Mouse (Mus musculus) heart, postnatal 0 days (tissue): ENCODE data around the gene Btbd16.

ENCODE experiments used
- CTCF ChIP-seq: IDR thresholded peaks from 2 replicates; pipeline ENCODE4 v1.5.1; 2016; ENCODE audit warnings: antibody characterized with exemption, control low read depth, low read depth
- EP300 ChIP-seq: IDR thresholded peaks from 2 replicates; pipeline ENCODE4 v1.6.1; 2016; ENCODE audit warnings: antibody characterized with exemption, low read depth

DNA sequence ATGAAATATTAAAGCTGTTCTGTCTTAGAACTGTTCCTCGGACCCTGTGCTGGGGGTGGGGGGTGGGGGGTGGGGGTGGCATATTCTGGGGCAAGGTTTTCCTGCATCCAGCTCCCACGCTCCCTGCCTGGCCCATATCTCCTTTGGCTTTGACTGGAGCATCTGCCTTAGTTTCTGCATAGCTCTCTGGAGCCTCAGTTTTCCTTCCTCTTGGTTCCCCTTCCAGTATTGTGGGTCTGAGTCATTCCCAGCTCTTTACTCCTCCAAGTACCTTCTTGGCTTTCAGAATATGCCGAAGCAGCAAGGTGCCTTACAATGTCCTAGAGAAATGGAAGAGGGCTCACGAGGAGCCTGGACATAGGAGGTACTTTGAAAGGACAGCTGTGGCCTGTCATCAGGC, 36.4 kb downstream of the Btbd16 start:
- TF ChIP-seq CTCF (no peak), EP300 (no peak)
